In the genomic region with DNA sequence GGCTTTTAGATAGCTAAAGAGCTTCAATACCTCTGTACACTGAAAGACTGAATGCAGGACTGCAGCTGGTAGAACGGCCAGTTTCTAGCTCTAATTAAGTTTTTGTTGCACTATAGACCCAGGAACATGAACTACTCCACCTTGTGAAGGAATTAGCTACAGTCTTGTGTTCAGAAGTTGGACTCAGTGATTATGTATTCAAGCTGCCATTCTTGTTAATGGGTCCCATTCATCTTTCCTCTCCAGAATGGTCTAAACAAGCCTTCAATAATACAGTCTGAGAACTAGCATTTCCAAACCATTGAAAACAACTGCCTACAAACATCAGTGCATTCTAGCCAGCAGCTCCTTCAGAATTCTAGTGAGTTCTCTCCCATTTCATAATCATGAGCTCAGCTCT, we compare ENCODE assay signal across 20 mouse cellular contexts.
DNase-seq lines count a peak whose midpoint lies in the region; ATAC-seq and TF ChIP-seq lines count a peak whose summit lies in the region.
"Had no signal": no experiment of that assay in that cellular context is flagged by ENCODE, and none has a peak within 500 bp of the region (broad histone marks: within the 10 kb centered on the region; RNA-seq: fewer than 3 reads in every experiment).

No protein-coding gene starts in this region.

- no peak for TF ChIP-seq POLR2A in brain, embryonic 14.5 days (IDR thresholded peaks at IDR 0.05; ENCODE audit: borderline replicate concordance, extremely low read depth, insufficient read depth, insufficient read length, poor library complexity, severe bottlenecking)

- H3K4me3 ChIP-seq in forebrain, embryonic 15.5 days, result no peak overlapping the region
- H3K4me3 ChIP-seq: gastrocnemius, adult 2 months; hindbrain, embryonic 12.5 days; hindbrain, embryonic 15.5 days had no signal

- no peak for DNase-seq in frontal cortex, postnatal 25 days (ENCODE audit: low spot score in 2 of 2)
- peak; percentile 80 for DNase-seq in brain, embryonic 14.5 days (ENCODE audit: low read depth)
- DNase-seq in right cerebral cortex, postnatal 14 days, result no peak
- DNase-seq in adrenal gland, postnatal 10 days, result no peak
- DNase-seq: adrenal gland, adult 8-10 months; adrenal gland, postnatal 36 days; cerebellum, adult 18-20 months; cerebellum, adult 9-10 months; cerebellum, postnatal 14 days; gastrocnemius, adult 2 months; gastrocnemius, postnatal 14 days; heart, adult 11 months; kidney, adult 2 months had no signal

- no peaks in the 10 kb centered on the region for H3K36me3 ChIP-seq in forebrain, embryonic 15.5 days
- H3K36me3 ChIP-seq: hindbrain, embryonic 12.5 days; hindbrain, embryonic 15.5 days had no signal

- H3K9ac ChIP-seq in forebrain, embryonic 15.5 days (replicated peaks), result no peak overlapping the region
- H3K9ac ChIP-seq: hindbrain, embryonic 12.5 days; hindbrain, embryonic 15.5 days had no signal

- no peak overlapping the region for H3K4me2 ChIP-seq in forebrain, embryonic 15.5 days (replicated peaks)
- H3K4me2 ChIP-seq: heart, embryonic 11.5 days; hindbrain, embryonic 12.5 days; hindbrain, embryonic 15.5 days had no signal

- H3K27me3 ChIP-seq in forebrain, embryonic 15.5 days, result no peaks in the 10 kb centered on the region
- H3K27me3 ChIP-seq: hindbrain, embryonic 12.5 days; hindbrain, embryonic 15.5 days had no signal

- no peak overlapping the region for H3K27ac ChIP-seq in forebrain, embryonic 15.5 days (replicated peaks)
- H3K27ac ChIP-seq: gastrocnemius, adult 2 months; hindbrain, embryonic 12.5 days; hindbrain, embryonic 15.5 days had no signal

- H3K9me3 ChIP-seq in forebrain, embryonic 15.5 days, result no peaks in the 10 kb centered on the region
- H3K9me3 ChIP-seq: hindbrain, embryonic 12.5 days; hindbrain, embryonic 15.5 days had no signal

- 0 out of 2 replicates have a peak, but pooled peaks have one; percentile 6 for ATAC-seq in frontal cortex, adult (ENCODE audit: low TSS enrichment)
- peak; percentile 67; the same call in 1 of the 2 replicates for ATAC-seq in forebrain, embryonic 15.5 days (replicated peaks)
- ATAC-seq: CD4-positive, CD25-positive, alpha-beta regulatory T cell, adult 4 months; intestine, postnatal 0 days had no signal

- no peak for TF ChIP-seq CTCF in brain, embryonic 14.5 days (IDR thresholded peaks at IDR 0.05; ENCODE audit: borderline replicate concordance, extremely low read depth, insufficient read depth, insufficient read length)

- H3K4me1 ChIP-seq in forebrain, embryonic 15.5 days, result no peaks in the 10 kb centered on the region
- H3K4me1 ChIP-seq: hindbrain, embryonic 12.5 days; hindbrain, embryonic 15.5 days had no signal

- 17% methylated on average over 1 of the region's 1 CpGs for WGBS in forebrain, embryonic 15.5 days
